Mouse (Mus musculus) midbrain, embryonic 10.5 days (tissue): ENCODE results near the gene Apol6. TPM values are rescaled to one million over a fixed set of nuclear protein-coding genes. Genes with fewer than 3 reads are reported as not detected.

Experiments used
- DNase-seq: peaks from one replicate; pipeline ENCODE4 v3.0.0-alpha.2; 2017; ENCODE audit warnings: low spot score
- H3K27ac ChIP-seq: fragments of 300-500 bp; sonication (generic); replicated peaks from 2 replicates; pipeline ENCODE4 v1.5.1; 2016; ENCODE audit warnings: mild to moderate bottlenecking
- H3K27me3 ChIP-seq: fragments of 300-500 bp; sonication (generic); 2 replicates; pipeline ENCODE4 v1.6.1; 2016; ENCODE audit warnings: low read depth, mild to moderate bottlenecking; ENCODE audit not compliant: poor library complexity, severe bottlenecking
- H3K36me3 ChIP-seq: fragments of 300-500 bp; sonication (generic); 2 replicates; pipeline ENCODE4 v1.6.1; 2016; ENCODE audit warnings: mild to moderate bottlenecking, moderate library complexity
- H3K4me1 ChIP-seq: fragments of 300-500 bp; sonication (generic); 2 replicates; pipeline ENCODE4 v1.6.1; 2016
- H3K4me3 ChIP-seq: fragments of 300-500 bp; sonication (generic); 2 replicates; pipeline ENCODE4 v1.5.1; 2016; ENCODE audit warnings: mild to moderate bottlenecking, moderate library complexity
- H3K9me3 ChIP-seq: fragments of 300-500 bp; sonication (generic); replicated peaks from 2 replicates; pipeline ENCODE4 v1.6.1; 2016; ENCODE audit warnings: mild to moderate bottlenecking
- WGBS: fragments of 180-500 bp; shearing (Covaris S2); methylation state at CpG from one replicate; pipeline ENCODE4 v1.1.7; 2016; 5-methylcytosine and 5-hydroxymethylcytosine counted together
- polyA plus RNA-seq: library from polyadenylated mRNA; unstranded; fragments of >200 nt; fragmentation: Nextera tagmentation; extraction: Ambion mirVana; gene quantifications from 2 replicates; pipeline ENCODE4 v1.2.1, GENCODE M21; 2016

The Apol6 gene
- polyA plus RNA-seq, 1 experiment from 2014 or later = not detected

- no peaks in the 10 kb centered on the region for H3K27me3 ChIP-seq
- H3K27ac ChIP-seq = peak overlapping the region; percentile 80
- H3K36me3 ChIP-seq = no peaks in the 10 kb centered on the region
- H3K4me1 ChIP-seq = peaks cover 23% of the 10 kb centered on the region
- H3K4me3 ChIP-seq = no peak overlapping the region
- WGBS = 79% methylated on average over 11 of the region's 11 CpGs
- no peak for DNase-seq
- H3K9me3 ChIP-seq = no peaks in the 10 kb centered on the region
Observed at GRCm38 (mm10) chr15:77036320-77036988, 8.1 kb upstream of the Apol6 start.

GRCm38 (mm10) chr15:77036989-77037277 is 7.6 kb upstream of the Apol6 start:
- no peaks in the 10 kb centered on the region for H3K9me3 ChIP-seq
- peak overlapping the region; percentile 80 for H3K27ac ChIP-seq
- WGBS = 53% methylated on average over 2 of the region's 2 CpGs
- H3K4me1 ChIP-seq = peaks cover 23% of the 10 kb centered on the region
- no peaks in the 10 kb centered on the region for H3K36me3 ChIP-seq
- no peak overlapping the region for H3K4me3 ChIP-seq
- DNase-seq = no peak
- no peaks in the 10 kb centered on the region for H3K27me3 ChIP-seq

GRCm38 (mm10) chr15:77037278-77038161 is 7.0 kb upstream of the Apol6 start:
- no peaks in the 10 kb centered on the region for H3K27me3 ChIP-seq
- DNase-seq = no peak
- 61% methylated on average over 11 of the region's 11 CpGs for WGBS
- peaks cover 23% of the 10 kb centered on the region for H3K4me1 ChIP-seq
- H3K9me3 ChIP-seq = no peaks in the 10 kb centered on the region
- H3K36me3 ChIP-seq = no peaks in the 10 kb centered on the region
- no peak overlapping the region for H3K4me3 ChIP-seq
- peak overlapping the region; percentile 80 for H3K27ac ChIP-seq

GRCm38 (mm10) chr15:77039211-77039700 is 5.3 kb upstream of the Apol6 start:
- H3K9me3 ChIP-seq = no peaks in the 10 kb centered on the region
- H3K27me3 ChIP-seq = no peaks in the 10 kb centered on the region
- 73% methylated on average over 9 of the region's 9 CpGs for WGBS
- peaks cover 23% of the 10 kb centered on the region for H3K4me1 ChIP-seq
- DNase-seq = no peak
- no peak overlapping the region for H3K4me3 ChIP-seq
- no peak overlapping the region for H3K27ac ChIP-seq
- no peaks in the 10 kb centered on the region for H3K36me3 ChIP-seq

GRCm38 (mm10) chr15:77040784-77041183 is 3.7 kb upstream of the Apol6 start:
- H3K4me3 ChIP-seq = no peak overlapping the region
- H3K27ac ChIP-seq = no peak overlapping the region
- H3K36me3 ChIP-seq = no peaks in the 10 kb centered on the region
- no peaks in the 10 kb centered on the region for H3K27me3 ChIP-seq
- DNase-seq = no peak
- peaks cover 27% of the 10 kb centered on the region for H3K4me1 ChIP-seq
- H3K9me3 ChIP-seq = no peaks in the 10 kb centered on the region
- 88% methylated on average over 3 of the region's 3 CpGs for WGBS

- no peak overlapping the region; the same call in 1 of the 2 replicates for H3K27ac ChIP-seq
- H3K9me3 ChIP-seq = no peaks in the 10 kb centered on the region
- 89% methylated on average over 10 of the region's 10 CpGs for WGBS
- no peak for DNase-seq
- no peaks in the 10 kb centered on the region; the same call in 1 of the 2 replicates for H3K27me3 ChIP-seq
- peaks cover 9% of the 10 kb centered on the region for H3K4me1 ChIP-seq
- H3K36me3 ChIP-seq = no peaks in the 10 kb centered on the region
- no peak overlapping the region for H3K4me3 ChIP-seq
Observed at GRCm38 (mm10) chr15:77045609-77046008, 1.1 kb downstream of the Apol6 start.

GRCm38 (mm10) chr15:77050570-77050969 is 6.0 kb downstream of the Apol6 start, which contains the start of gene Mb:
TSS of gene Mb (minus strand) at chr15:77050670.
- 92% methylated on average over 10 of the region's 10 CpGs for WGBS
- Histone ChIP-seq H3K9me3 (no peaks in the 10 kb centered on the region), H3K27me3 (no peaks in the 10 kb centered on the region; the same call in 1 of the 2 replicates), H3K4me1 (peaks cover 21% of the 10 kb centered on the region), H3K27ac (no peak within 1 kb of the TSS), H3K36me3 (no peaks in the 10 kb centered on the region), H3K4me3 (no peak within 1 kb of the TSS)
- DNase-seq = no peak

- WGBS = 42% methylated on average over 1 of the region's 1 CpGs
- H3K4me3 ChIP-seq = no peak overlapping the region
Observed at GRCm38 (mm10) chr15:77052176-77052575, 7.6 kb downstream of the Apol6 start.

GRCm38 (mm10) chr15:77053021-77053420 is 8.5 kb downstream of the Apol6 start:
- H3K4me1 ChIP-seq = peaks cover 28% of the 10 kb centered on the region
- DNase-seq = no peak
- no peaks in the 10 kb centered on the region; the same call in 1 of the 2 replicates for H3K27me3 ChIP-seq
- no peaks in the 10 kb centered on the region for H3K36me3 ChIP-seq
- WGBS = 83% methylated on average over 1 of the region's 1 CpGs
- no peak overlapping the region for H3K27ac ChIP-seq
- H3K9me3 ChIP-seq = no peaks in the 10 kb centered on the region
- H3K4me3 ChIP-seq = no peak overlapping the region

More at GRCm38 (mm10) chr15:77052176-77052575, 7.6 kb downstream of the Apol6 start:
- Histone ChIP-seq H3K9me3 (no peaks in the 10 kb centered on the region), H3K27ac (no peak overlapping the region), H3K36me3 (no peaks in the 10 kb centered on the region), H3K27me3 (no peaks in the 10 kb centered on the region; the same call in 1 of the 2 replicates), H3K4me1 (peaks cover 28% of the 10 kb centered on the region)
- DNase-seq = no peak

- Histone ChIP-seq H3K27ac (peak overlapping the region; percentile 30), H3K9me3 (peaks cover 10% of the 10 kb centered on the region; the same call in 1 of the 2 replicates), H3K4me3 (no peak overlapping the region), H3K27me3 (no peaks in the 10 kb centered on the region), H3K4me1 (peaks cover 28% of the 10 kb centered on the region), H3K36me3 (no peaks in the 10 kb centered on the region)
- WGBS = 61% methylated on average over 5 of the region's 5 CpGs
- no peak for DNase-seq
Observed at GRCm38 (mm10) chr15:77054611-77055175, 10.2 kb downstream of the Apol6 start.

- peaks cover 28% of the 10 kb centered on the region for H3K4me1 ChIP-seq
- no peaks in the 10 kb centered on the region for H3K27me3 ChIP-seq
- 45% methylated on average over 6 of the region's 6 CpGs for WGBS
- H3K9me3 ChIP-seq = peaks cover 10% of the 10 kb centered on the region; the same call in 1 of the 2 replicates
- H3K4me3 ChIP-seq = no peak overlapping the region
- no peak for DNase-seq
- no peaks in the 10 kb centered on the region for H3K36me3 ChIP-seq
- H3K27ac ChIP-seq = peak overlapping the region; percentile 69
Observed at GRCm38 (mm10) chr15:77056001-77056790, 11.7 kb downstream of the Apol6 start.

GRCm38 (mm10) chr15:77056791-77057051 is 12.2 kb downstream of the Apol6 start:
- DNase-seq = no peak
- peaks cover 10% of the 10 kb centered on the region; the same call in 1 of the 2 replicates for H3K9me3 ChIP-seq
- peak overlapping the region; percentile 69 for H3K27ac ChIP-seq
- H3K4me1 ChIP-seq = peaks cover 28% of the 10 kb centered on the region
- H3K4me3 ChIP-seq = no peak overlapping the region
- H3K36me3 ChIP-seq = no peaks in the 10 kb centered on the region
- 62% methylated on average over 3 of the region's 3 CpGs for WGBS
- H3K27me3 ChIP-seq = no peaks in the 10 kb centered on the region
